Mouse (Mus musculus): ENCODE data around the gene Ifitm3. TPM values are rescaled to one million over a fixed set of nuclear protein-coding genes. Genes with fewer than 3 reads are reported as not detected.

The Ifitm3 gene
- total and polyA plus RNA-seq, 2 experiments from 2014 or later = 22.5 to 67.8 TPM

DNA sequence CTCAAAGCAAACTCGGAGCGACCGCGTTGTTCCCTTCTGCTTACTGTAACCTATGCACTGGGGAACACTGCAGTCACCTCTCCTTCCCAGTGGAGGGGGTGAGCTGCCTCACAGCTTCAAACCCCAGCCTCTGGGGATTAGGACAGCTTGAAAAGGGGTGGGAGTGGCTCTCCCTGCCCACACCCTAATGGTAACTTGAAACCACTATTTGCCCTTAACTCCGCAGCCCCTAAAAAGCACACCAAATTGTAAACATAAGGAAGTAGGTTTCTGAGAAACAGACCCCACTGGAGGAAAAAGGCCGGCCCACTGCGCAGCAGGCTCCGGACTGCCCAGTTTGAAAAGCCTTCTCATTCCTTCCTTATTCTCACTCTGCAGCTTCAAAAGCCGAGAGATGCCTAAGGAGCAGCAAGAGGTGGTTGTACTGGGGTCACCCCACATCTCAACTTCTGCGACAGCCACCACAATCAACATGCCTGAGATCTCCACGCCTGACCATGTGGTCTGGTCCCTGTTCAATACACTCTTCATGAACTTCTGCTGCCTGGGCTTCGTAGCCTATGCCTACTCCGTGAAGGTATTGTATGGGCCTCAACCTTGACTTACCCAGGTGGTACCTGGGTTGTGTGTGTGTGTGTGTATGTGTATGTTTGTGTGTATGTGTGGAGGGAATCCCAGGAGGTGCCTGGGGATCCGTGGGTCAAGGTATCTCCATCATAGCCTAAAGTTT is 42.5 kb downstream of the Ifitm3 start:
- no peaks in the 10 kb centered on the region for H3K27me3 ChIP-seq (ENCODE audit: insufficient read depth, low read length)
- H3K36me3 ChIP-seq (ENCODE audit: insufficient read depth, low read length) = no peaks in the 10 kb centered on the region
- no peak for ATAC-seq (ENCODE audit: low FRiP score)
- H3K4me1 ChIP-seq (ENCODE audit: insufficient read depth, low read length) = no peaks in the 10 kb centered on the region
- DNase-seq (ENCODE audit: low spot score) = no peak
- no peak for TF ChIP-seq CTCF (IDR thresholded peaks at IDR 0.05)
- H3K9me3 ChIP-seq (ENCODE audit: low read length) = no peaks in the 10 kb centered on the region
- no peak overlapping the region for H3K27ac ChIP-seq (ENCODE audit: low read depth, low read length)
- H3K4me3 ChIP-seq (ENCODE audit: low read depth, low read length) = no peak overlapping the region
- 14% methylated on average over 14 of the region's 14 CpGs for WGBS
- H3K9ac ChIP-seq (replicated peaks; ENCODE audit: low read length, poor library complexity, severe bottlenecking) = no peak overlapping the region
- no peak overlapping the region for H3K4me2 ChIP-seq (ENCODE audit: low read depth, low read length, poor library complexity, severe bottlenecking)

DNA sequence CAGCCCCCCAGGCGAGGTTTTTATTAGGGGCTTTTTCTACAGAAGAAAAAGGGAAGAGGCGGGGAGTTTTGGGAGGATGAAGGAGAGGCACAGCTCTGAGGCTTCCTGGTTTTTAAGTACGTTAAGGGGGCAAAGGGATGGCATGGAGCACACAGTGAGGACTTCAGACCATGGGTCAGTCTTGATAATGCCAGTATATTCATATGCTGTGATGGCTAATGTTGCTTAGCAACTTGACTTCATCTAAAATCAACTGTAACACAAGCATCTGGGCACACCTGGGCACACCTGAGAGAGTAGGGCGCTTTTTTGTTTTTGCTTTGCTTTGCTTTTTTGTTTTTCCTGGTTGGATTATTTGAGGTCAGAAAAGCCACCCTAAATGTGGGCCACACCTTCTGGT is 43.6 kb downstream of the Ifitm3 start, which contains the start of gene Ifitm1:
Ifitm1 (plus strand) TSS at position 301 of the 400 bp plus-strand sequence.
- DNase-seq (ENCODE audit: low spot score) = no peak
- WGBS = 87% methylated on average over 4 of the region's 4 CpGs
- TF ChIP-seq CTCF (IDR thresholded peaks at IDR 0.05) = no peak

DNA sequence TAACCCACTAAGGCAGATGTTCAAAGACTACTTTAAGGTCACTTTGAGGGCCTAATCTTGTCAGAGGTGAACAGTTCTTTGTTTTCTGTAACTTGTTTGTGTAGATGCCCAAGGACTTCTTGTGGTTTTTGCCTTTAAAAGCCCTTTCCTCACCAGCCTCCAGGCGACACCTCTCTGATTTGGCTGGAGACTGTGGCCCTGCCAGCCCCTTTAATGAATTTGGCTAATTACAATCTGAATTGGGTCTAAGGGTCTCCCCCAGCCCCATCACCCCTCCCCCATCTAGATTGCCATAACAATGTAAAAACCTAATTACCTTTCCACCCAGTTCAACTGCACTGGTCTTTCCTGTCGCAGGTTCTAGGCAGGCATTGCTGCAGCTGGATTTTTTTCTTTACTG is 47.8 kb downstream of the Ifitm3 start:
- H3K27ac ChIP-seq (ENCODE audit: low read depth, low read length) = no peak overlapping the region
- DNase-seq (ENCODE audit: low spot score) (no peak), ATAC-seq (ENCODE audit: low FRiP score) (no peak)
- no peak for TF ChIP-seq CTCF (IDR thresholded peaks at IDR 0.05)
- WGBS = 82% methylated on average over 2 of the region's 2 CpGs
- H3K4me1 ChIP-seq (ENCODE audit: insufficient read depth, low read length) = no peaks in the 10 kb centered on the region
- no peaks in the 10 kb centered on the region for H3K27me3 ChIP-seq (ENCODE audit: insufficient read depth, low read length)
- H3K9ac ChIP-seq (replicated peaks; ENCODE audit: low read length, poor library complexity, severe bottlenecking) = no peak overlapping the region
- H3K4me3 ChIP-seq (ENCODE audit: low read depth, low read length) = no peak overlapping the region
- no peaks in the 10 kb centered on the region for H3K36me3 ChIP-seq (ENCODE audit: insufficient read depth, low read length)
- no peak overlapping the region for H3K4me2 ChIP-seq (ENCODE audit: low read depth, low read length, poor library complexity, severe bottlenecking)
- no peaks in the 10 kb centered on the region for H3K9me3 ChIP-seq (ENCODE audit: low read length)

More for the DNA sequence above, 43.6 kb downstream of the Ifitm3 start, which contains the start of gene Ifitm1:
- Histone ChIP-seq H3K4me3 (ENCODE audit: low read depth, low read length) (no peak within 1 kb of the TSS), H3K9me3 (ENCODE audit: low read length) (no peaks in the 10 kb centered on the region), H3K27ac (ENCODE audit: low read depth, low read length) (no peak within 1 kb of the TSS), H3K4me1 (ENCODE audit: insufficient read depth, low read length) (no peaks in the 10 kb centered on the region), H3K4me2 (ENCODE audit: low read depth, low read length, poor library complexity, severe bottlenecking) (no peak within 1 kb of the TSS), H3K27me3 (ENCODE audit: insufficient read depth, low read length) (no peaks in the 10 kb centered on the region), H3K9ac (replicated peaks; ENCODE audit: low read length, poor library complexity, severe bottlenecking) (no peak within 1 kb of the TSS), H3K36me3 (ENCODE audit: insufficient read depth, low read length) (no peaks in the 10 kb centered on the region)
- ATAC-seq (ENCODE audit: low FRiP score) = no peak

DNA sequence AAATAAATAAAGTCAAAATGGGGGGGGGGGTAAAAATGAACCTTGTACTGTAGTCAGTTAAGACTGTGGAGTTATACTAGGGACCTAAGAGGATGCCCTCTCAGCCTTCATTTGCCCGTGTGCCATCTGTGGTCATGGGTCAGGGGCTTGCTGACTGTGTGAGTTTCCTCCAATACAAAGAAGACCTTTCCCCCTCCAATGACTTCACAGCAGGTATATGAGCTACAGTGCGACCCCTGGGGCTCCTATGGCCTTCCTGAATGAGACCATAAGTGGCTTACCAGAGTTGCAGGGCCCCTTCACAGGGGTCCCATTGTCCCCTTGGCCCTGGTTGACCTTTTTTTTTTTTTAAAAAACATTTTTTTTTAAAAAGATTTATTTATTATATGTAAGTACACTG is 49.2 kb downstream of the Ifitm3 start:
- no peak overlapping the region for H3K4me3 ChIP-seq (ENCODE audit: low read depth, low read length)
- WGBS = 54% methylated on average over 2 of the region's 2 CpGs
- H3K36me3 ChIP-seq (ENCODE audit: insufficient read depth, low read length) = no peaks in the 10 kb centered on the region
- H3K4me2 ChIP-seq (ENCODE audit: low read depth, low read length, poor library complexity, severe bottlenecking) = no peak overlapping the region
- no peak for TF ChIP-seq CTCF (IDR thresholded peaks at IDR 0.05)
- no peak for DNase-seq (ENCODE audit: low spot score)
- no peaks in the 10 kb centered on the region for H3K4me1 ChIP-seq (ENCODE audit: insufficient read depth, low read length)
- no peak overlapping the region for H3K9ac ChIP-seq (replicated peaks; ENCODE audit: low read length, poor library complexity, severe bottlenecking)
- ATAC-seq (ENCODE audit: low FRiP score) = no peak
- H3K9me3 ChIP-seq (ENCODE audit: low read length) = no peaks in the 10 kb centered on the region
- H3K27me3 ChIP-seq (ENCODE audit: insufficient read depth, low read length) = no peaks in the 10 kb centered on the region
- no peak overlapping the region for H3K27ac ChIP-seq (ENCODE audit: low read depth, low read length)

DNA sequence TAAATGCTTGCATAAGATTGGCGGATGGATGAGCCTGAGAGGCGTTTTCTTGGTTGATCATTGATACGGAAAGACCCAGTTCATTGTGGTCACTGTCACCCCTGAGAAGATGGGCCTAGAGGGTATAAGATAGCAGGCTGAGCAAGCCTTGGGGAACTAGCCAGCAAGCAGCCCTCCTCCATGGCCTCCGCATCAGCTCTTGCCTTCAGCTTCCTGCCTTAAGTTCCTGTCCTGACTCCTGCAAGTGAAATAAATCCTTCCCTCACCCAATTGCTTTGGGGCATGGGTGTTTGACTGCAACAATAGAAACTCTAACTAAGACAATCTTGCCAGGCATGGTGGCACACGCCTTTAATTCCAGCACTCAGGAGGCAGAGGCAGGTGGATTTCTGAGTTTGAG is 50.5 kb downstream of the Ifitm3 start:
- no peak overlapping the region for H3K4me3 ChIP-seq (ENCODE audit: low read depth, low read length)

More for the DNA sequence above, 50.5 kb downstream of the Ifitm3 start:
- Histone ChIP-seq H3K9me3 (ENCODE audit: low read length) (no peaks in the 10 kb centered on the region), H3K4me2 (ENCODE audit: low read depth, low read length, poor library complexity, severe bottlenecking) (no peak overlapping the region), H3K27ac (ENCODE audit: low read depth, low read length) (no peak overlapping the region), H3K4me1 (ENCODE audit: insufficient read depth, low read length) (no peaks in the 10 kb centered on the region), H3K27me3 (ENCODE audit: insufficient read depth, low read length) (no peaks in the 10 kb centered on the region), H3K9ac (replicated peaks; ENCODE audit: low read length, poor library complexity, severe bottlenecking) (no peak overlapping the region), H3K36me3 (ENCODE audit: insufficient read depth, low read length) (no peaks in the 10 kb centered on the region)
- no peak for DNase-seq (ENCODE audit: low spot score)
- no peak for TF ChIP-seq CTCF (IDR thresholded peaks at IDR 0.05)
- WGBS = 71% methylated on average over 5 of the region's 5 CpGs
- ATAC-seq (ENCODE audit: low FRiP score) = no peak

Other genes starting within 250 kb of the Ifitm3 start
Only the 30 nearest of the 31 such genes appear.
- 0.55 TPM in 1 of 2 replicates, not detected in the other for gene Syce1, start 222.9 kb downstream of the Ifitm3 start, total RNA-seq (2014; rRNA removed)
- 0.14 and 0.26 TPM in 2 replicates for gene Syce1, start 222.9 kb downstream of the Ifitm3 start, polyA plus RNA-seq (2015; fragmentation: Nextera tagmentation; extraction: Ambion mirVana)
- gene Zfp941, start 188.6 kb downstream of the Ifitm3 start, total RNA-seq (2014; rRNA removed) = 30.0 and 37.6 TPM in 2 replicates
- 26.1 and 30.9 TPM in 2 replicates for gene Zfp941, start 188.6 kb downstream of the Ifitm3 start, polyA plus RNA-seq (2015; fragmentation: Nextera tagmentation; extraction: Ambion mirVana)
- 0.71 TPM in 1 of 2 replicates, not detected in the other for gene Urah, start 175.8 kb downstream of the Ifitm3 start, total RNA-seq (2014; rRNA removed)
- 0.23 and 0.26 TPM in 2 replicates for gene Urah, start 175.8 kb downstream of the Ifitm3 start, polyA plus RNA-seq (2015; fragmentation: Nextera tagmentation; extraction: Ambion mirVana)
- gene Scgb1c1, start 165.2 kb downstream of the Ifitm3 start, total RNA-seq (2014; rRNA removed) = not detected in 2 replicates
- not detected in 2 replicates for gene Scgb1c1, start 165.2 kb downstream of the Ifitm3 start, polyA plus RNA-seq (2015; fragmentation: Nextera tagmentation; extraction: Ambion mirVana)
- gene Odf3, start 163.0 kb downstream of the Ifitm3 start, total RNA-seq (2014; rRNA removed) = not detected in 2 replicates
- gene Odf3, start 163.0 kb downstream of the Ifitm3 start, polyA plus RNA-seq (2015; fragmentation: Nextera tagmentation; extraction: Ambion mirVana) = 0.17 and 0.22 TPM in 2 replicates
- gene Gm45785, start 154.4 kb downstream of the Ifitm3 start, total RNA-seq (2014; rRNA removed) = 0.27 and 2.5 TPM in 2 replicates
- gene Gm45785, start 154.4 kb downstream of the Ifitm3 start, polyA plus RNA-seq (2015; fragmentation: Nextera tagmentation; extraction: Ambion mirVana) = 0.20 TPM in 1 of 2 replicates, not detected in the other
- gene Ric8a, start 153.8 kb downstream of the Ifitm3 start, total RNA-seq (2014; rRNA removed) = 81.2 and 127 TPM in 2 replicates
- 91.8 and 98.1 TPM in 2 replicates for gene Ric8a, start 153.8 kb downstream of the Ifitm3 start, polyA plus RNA-seq (2015; fragmentation: Nextera tagmentation; extraction: Ambion mirVana)
- gene Bet1l, start 153.2 kb downstream of the Ifitm3 start, total RNA-seq (2014; rRNA removed) = 19.1 and 26.0 TPM in 2 replicates
- gene Bet1l, start 153.2 kb downstream of the Ifitm3 start, polyA plus RNA-seq (2015; fragmentation: Nextera tagmentation; extraction: Ambion mirVana) = 49.9 and 53.9 TPM in 2 replicates
- 107 and 136 TPM in 2 replicates for gene Psmd13, start 128.8 kb downstream of the Ifitm3 start, total RNA-seq (2014; rRNA removed)
- 245 and 265 TPM in 2 replicates for gene Psmd13, start 128.8 kb downstream of the Ifitm3 start, polyA plus RNA-seq (2015; fragmentation: Nextera tagmentation; extraction: Ambion mirVana)
- 55.5 and 66.3 TPM in 2 replicates for gene Sirt3, start 128.5 kb downstream of the Ifitm3 start, total RNA-seq (2014; rRNA removed)
- gene Sirt3, start 128.5 kb downstream of the Ifitm3 start, polyA plus RNA-seq (2015; fragmentation: Nextera tagmentation; extraction: Ambion mirVana) = 60.9 and 72.3 TPM in 2 replicates
- gene Cox8b, start 110.3 kb downstream of the Ifitm3 start, total RNA-seq (2014; rRNA removed) = not detected in 2 replicates
- not detected in 2 replicates for gene Cox8b, start 110.3 kb downstream of the Ifitm3 start, polyA plus RNA-seq (2015; fragmentation: Nextera tagmentation; extraction: Ambion mirVana)
- gene Nlrp6, start 89.9 kb downstream of the Ifitm3 start, total RNA-seq (2014; rRNA removed) = 0.24 and 0.82 TPM in 2 replicates
- 0.90 and 0.99 TPM in 2 replicates for gene Nlrp6, start 89.9 kb downstream of the Ifitm3 start, polyA plus RNA-seq (2015; fragmentation: Nextera tagmentation; extraction: Ambion mirVana)
- gene Pgghg, start 69.4 kb downstream of the Ifitm3 start, total RNA-seq (2014; rRNA removed) = 7.8 and 10.5 TPM in 2 replicates
- gene Pgghg, start 69.4 kb downstream of the Ifitm3 start, polyA plus RNA-seq (2015; fragmentation: Nextera tagmentation; extraction: Ambion mirVana) = 4.3 and 4.4 TPM in 2 replicates
- gene Ifitm5, start 60.5 kb downstream of the Ifitm3 start, total RNA-seq (2014; rRNA removed) = 0.99 TPM in 1 of 2 replicates, not detected in the other
- 0.63 TPM in 1 of 2 replicates, not detected in the other for gene Ifitm5, start 60.5 kb downstream of the Ifitm3 start, polyA plus RNA-seq (2015; fragmentation: Nextera tagmentation; extraction: Ambion mirVana)
- not detected in 2 replicates for gene Gm45717, start 54.8 kb downstream of the Ifitm3 start, total RNA-seq (2014; rRNA removed)
- 0.81 TPM in 1 of 2 replicates, not detected in the other for gene Gm45717, start 54.8 kb downstream of the Ifitm3 start, polyA plus RNA-seq (2015; fragmentation: Nextera tagmentation; extraction: Ambion mirVana)
- gene Ifitm2, start 54.8 kb downstream of the Ifitm3 start, total RNA-seq (2014; rRNA removed) = 66.6 and 79.1 TPM in 2 replicates
- 200 and 218 TPM in 2 replicates for gene Ifitm2, start 54.8 kb downstream of the Ifitm3 start, polyA plus RNA-seq (2015; fragmentation: Nextera tagmentation; extraction: Ambion mirVana)
- gene Ifitm1, start 43.5 kb downstream of the Ifitm3 start, total RNA-seq (2014; rRNA removed) = 9.7 and 16.3 TPM in 2 replicates
- 14.6 and 21.2 TPM in 2 replicates for gene Ifitm1, start 43.5 kb downstream of the Ifitm3 start, polyA plus RNA-seq (2015; fragmentation: Nextera tagmentation; extraction: Ambion mirVana)
- gene Ifitm6, start 7.2 kb upstream of the Ifitm3 start, total RNA-seq (2014; rRNA removed) = 0.99 and 1.1 TPM in 2 replicates
- 0.81 and 0.83 TPM in 2 replicates for gene Ifitm6, start 7.2 kb upstream of the Ifitm3 start, polyA plus RNA-seq (2015; fragmentation: Nextera tagmentation; extraction: Ambion mirVana)
- gene Gm17387, start 18.4 kb upstream of the Ifitm3 start, total RNA-seq (2014; rRNA removed) = not detected in 2 replicates
- not detected in 2 replicates for gene Gm17387, start 18.4 kb upstream of the Ifitm3 start, polyA plus RNA-seq (2015; fragmentation: Nextera tagmentation; extraction: Ambion mirVana)
- 133 and 146 TPM in 2 replicates for gene B4galnt4, start 50.3 kb upstream of the Ifitm3 start, total RNA-seq (2014; rRNA removed)
- gene B4galnt4, start 50.3 kb upstream of the Ifitm3 start, polyA plus RNA-seq (2015; fragmentation: Nextera tagmentation; extraction: Ambion mirVana) = 52.1 and 53.9 TPM in 2 replicates
- 0.49 TPM in 1 of 2 replicates, not detected in the other for gene Pkp3, start 67.4 kb upstream of the Ifitm3 start, total RNA-seq (2014; rRNA removed)
- gene Pkp3, start 67.4 kb upstream of the Ifitm3 start, polyA plus RNA-seq (2015; fragmentation: Nextera tagmentation; extraction: Ambion mirVana) = not detected in 2 replicates
- 1.1 and 3.9 TPM in 2 replicates for gene Sigirr, start 89.8 kb upstream of the Ifitm3 start, total RNA-seq (2014; rRNA removed)
- 1.8 and 2.0 TPM in 2 replicates for gene Sigirr, start 89.8 kb upstream of the Ifitm3 start, polyA plus RNA-seq (2015; fragmentation: Nextera tagmentation; extraction: Ambion mirVana)
- gene Ano9, start 107.0 kb upstream of the Ifitm3 start, total RNA-seq (2014; rRNA removed) = 0.33 and 1.1 TPM in 2 replicates
- gene Ano9, start 107.0 kb upstream of the Ifitm3 start, polyA plus RNA-seq (2015; fragmentation: Nextera tagmentation; extraction: Ambion mirVana) = 0.50 and 0.72 TPM in 2 replicates
- gene Ptdss2, start 111.6 kb upstream of the Ifitm3 start, total RNA-seq (2014; rRNA removed) = 19.6 and 23.4 TPM in 2 replicates
- 90.9 and 91.0 TPM in 2 replicates for gene Ptdss2, start 111.6 kb upstream of the Ifitm3 start, polyA plus RNA-seq (2015; fragmentation: Nextera tagmentation; extraction: Ambion mirVana)
- 39.1 and 47.1 TPM in 2 replicates for gene Rnh1, start 162.1 kb upstream of the Ifitm3 start, total RNA-seq (2014; rRNA removed)
- 44.2 and 46.8 TPM in 2 replicates for gene Rnh1, start 162.1 kb upstream of the Ifitm3 start, polyA plus RNA-seq (2015; fragmentation: Nextera tagmentation; extraction: Ambion mirVana)
- gene Hras, start 183.2 kb upstream of the Ifitm3 start, total RNA-seq (2014; rRNA removed) = 109 and 113 TPM in 2 replicates
- gene Hras, start 183.2 kb upstream of the Ifitm3 start, polyA plus RNA-seq (2015; fragmentation: Nextera tagmentation; extraction: Ambion mirVana) = 209 TPM in 2 replicates
- gene Lrrc56, start 183.4 kb upstream of the Ifitm3 start, total RNA-seq (2014; rRNA removed) = 11.5 and 14.9 TPM in 2 replicates
- gene Lrrc56, start 183.4 kb upstream of the Ifitm3 start, polyA plus RNA-seq (2015; fragmentation: Nextera tagmentation; extraction: Ambion mirVana) = 8.6 TPM in 2 replicates
- gene Lmntd2, start 203.3 kb upstream of the Ifitm3 start, total RNA-seq (2014; rRNA removed) = not detected in 2 replicates
- 0.10 and 0.36 TPM in 2 replicates for gene Lmntd2, start 203.3 kb upstream of the Ifitm3 start, polyA plus RNA-seq (2015; fragmentation: Nextera tagmentation; extraction: Ambion mirVana)
- gene Rassf7, start 205.1 kb upstream of the Ifitm3 start, total RNA-seq (2014; rRNA removed) = 15.5 and 23.5 TPM in 2 replicates
- gene Rassf7, start 205.1 kb upstream of the Ifitm3 start, polyA plus RNA-seq (2015; fragmentation: Nextera tagmentation; extraction: Ambion mirVana) = 20.7 and 21.7 TPM in 2 replicates
- gene Phrf1, start 218.0 kb upstream of the Ifitm3 start, total RNA-seq (2014; rRNA removed) = 46.3 and 54.6 TPM in 2 replicates
- gene Phrf1, start 218.0 kb upstream of the Ifitm3 start, polyA plus RNA-seq (2015; fragmentation: Nextera tagmentation; extraction: Ambion mirVana) = 35.1 and 39.5 TPM in 2 replicates

All from midbrain, postnatal 0 days (tissue).